Mouse (Mus musculus) midbrain, embryonic 15.5 days (tissue): ENCODE measurements at regions not wholly inside any gene's neighbourhood (a gene's known extent, or its start where the extent isn't known, plus 50 kb on each side); places are given as distances from the start of the nearest gene placed in this dataset.

Source experiments
- ATAC-seq: fragments of 200-750 bp; cut with Nextera tagmentation; replicated peaks from 2 replicates; pipeline ENCODE4 v1.8.0; 2017; ENCODE audit warnings: moderate TSS enrichment
- H3K27ac ChIP-seq: fragments of 300-500 bp; sonication (generic); 2 replicates; pipeline ENCODE4 v1.5.1; 2015; ENCODE audit warnings: mild to moderate bottlenecking, inconsistent platforms
- H3K27me3 ChIP-seq: fragments of 300-500 bp; sonication (generic); replicated peaks from 2 replicates; pipeline ENCODE4 v1.6.1; 2015; ENCODE audit warnings: inconsistent platforms
- H3K36me3 ChIP-seq: fragments of 300-500 bp; sonication (generic); replicated peaks from 2 replicates; pipeline ENCODE4 v1.6.1; 2015; ENCODE audit warnings: inconsistent platforms
- H3K4me1 ChIP-seq: fragments of 300-500 bp; sonication (generic); 2 replicates; pipeline ENCODE4 v1.6.1; 2015; ENCODE audit warnings: inconsistent platforms
- H3K4me2 ChIP-seq: fragments of 300-500 bp; sonication (generic); 2 replicates; pipeline ENCODE4 v1.6.1; 2015; ENCODE audit warnings: inconsistent platforms, mild to moderate bottlenecking, moderate library complexity
- H3K4me3 ChIP-seq: fragments of 300-500 bp; sonication (generic); 2 replicates; pipeline ENCODE4 v1.5.1; 2015; ENCODE audit warnings: mild to moderate bottlenecking, inconsistent platforms
- H3K9ac ChIP-seq: fragments of 300-500 bp; sonication (generic); 2 replicates; pipeline ENCODE4 v1.6.1; 2015; ENCODE audit warnings: mild to moderate bottlenecking, inconsistent platforms
- H3K9me3 ChIP-seq: fragments of 300-500 bp; sonication (generic); 2 replicates; pipeline ENCODE4 v1.6.1; 2016; ENCODE audit warnings: inconsistent platforms
- WGBS: fragments of 180-500 bp; shearing (Covaris S2); methylation state at CpG from one replicate; pipeline ENCODE4 v1.1.7; 2015; ENCODE audit warnings: mixed read lengths; 5-methylcytosine and 5-hydroxymethylcytosine counted together

DNA sequence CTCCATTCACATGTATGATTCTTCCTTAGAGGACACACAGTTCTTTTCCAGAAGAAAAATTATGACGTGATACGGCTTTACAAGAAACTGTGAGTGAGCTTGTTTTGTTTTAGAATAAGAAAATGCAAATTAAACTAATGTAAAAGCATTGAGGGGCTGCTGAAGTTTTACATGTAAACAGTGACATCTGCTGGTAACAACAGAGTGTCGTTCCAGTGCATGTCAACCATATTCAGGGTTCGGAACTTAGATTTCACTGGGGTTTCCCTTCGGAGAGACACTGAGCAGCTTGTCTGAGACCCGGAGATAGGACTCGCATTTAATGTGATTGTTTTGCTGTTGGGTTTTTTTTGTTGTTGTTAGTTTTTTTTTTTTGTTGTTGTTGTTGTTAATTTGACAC, 148.4 kb upstream of the Ube3a start:
- no peaks in the 10 kb centered on the region for H3K9me3 ChIP-seq
- no peak overlapping the region for H3K27ac ChIP-seq
- no peak overlapping the region for H3K4me2 ChIP-seq
- peak; percentile 79 for ATAC-seq
- no peaks in the 10 kb centered on the region for H3K36me3 ChIP-seq
- 54% methylated on average over 7 of the region's 7 CpGs for WGBS
- H3K9ac ChIP-seq, result no peak overlapping the region
- no peaks in the 10 kb centered on the region for H3K27me3 ChIP-seq
- no peak overlapping the region for H3K4me3 ChIP-seq
- no peaks in the 10 kb centered on the region for H3K4me1 ChIP-seq
